Mouse (Mus musculus) CD8-positive naive resting alpha-beta T cell, adult 2 months (primary cell): ENCODE data around the gene Man1c1.

ENCODE experiments used
- DNase-seq, 2 experiments: peaks; one replicate each; pipeline ENCODE4 v3.0.0; 2022; ENCODE audit warnings: low read depth in 2 of 2, low spot score in 2 of 2

The Man1c1 gene

DNA sequence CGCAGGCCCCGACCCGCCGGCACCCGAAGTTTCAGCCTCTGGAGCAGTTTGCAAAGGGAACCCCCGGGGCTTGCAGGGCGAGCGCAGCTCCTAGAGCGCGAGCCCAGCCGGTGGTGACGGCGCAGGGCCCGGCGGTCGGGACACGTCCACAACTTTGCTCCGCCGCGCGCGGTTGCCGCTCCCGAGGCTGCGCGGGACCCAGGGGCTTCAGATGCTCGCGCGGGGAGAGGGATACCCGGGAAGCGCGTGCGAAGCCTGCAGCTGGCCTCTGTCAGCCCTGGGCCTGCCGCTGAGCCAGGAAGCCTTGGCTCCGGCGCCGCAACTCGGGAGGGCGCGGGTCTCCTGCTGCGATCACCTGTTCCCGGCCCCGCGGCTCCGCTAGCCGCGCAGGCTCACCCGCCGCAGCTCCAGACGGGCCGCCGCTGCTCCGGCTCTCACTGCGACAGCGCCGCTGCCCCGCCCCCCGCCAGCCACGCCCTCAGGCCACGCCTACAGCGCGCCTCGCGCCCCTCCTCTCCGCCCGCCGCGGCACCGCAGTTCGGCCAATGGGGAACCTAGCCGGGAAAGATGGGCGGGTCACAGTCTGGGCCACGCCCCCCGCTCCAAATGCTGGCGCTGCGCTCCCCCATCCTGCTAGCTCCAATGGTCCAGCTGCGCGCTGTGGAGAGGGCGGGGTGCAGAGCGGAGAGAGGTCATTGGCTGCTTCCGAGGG, at the start of gene Man1c1:
Gene Man1c1, minus strand, starts transcription at position 456 of the 712 bp plus-strand sequence.
- DNase-seq = peak; percentile 92 to 95

GRCm38 (mm10) chr4:134753516-134754261, 49.6 kb upstream of the Man1c1 start:
- DNase-seq = no peak

GRCm38 (mm10) chr4:134752911-134753426, 48.9 kb upstream of the Man1c1 start:
- no peak for DNase-seq

GRCm38 (mm10) chr4:134751682-134752380, 47.7 kb upstream of the Man1c1 start:
- no peak for DNase-seq

- DNase-seq = no peak
These were observed 46.7 kb upstream of the Man1c1 start for GRCm38 (mm10) chr4:134750825-134751224.

- peak; percentile 91 to 96 for DNase-seq
These were observed 46.2 kb upstream of the Man1c1 start for GRCm38 (mm10) chr4:134750263-134750662.

GRCm38 (mm10) chr4:134749301-134750030, 45.4 kb upstream of the Man1c1 start:
- peak in 1 of 2 experiments; percentile 36 for DNase-seq

- no peak for DNase-seq
These were observed 42.0 kb upstream of the Man1c1 start for GRCm38 (mm10) chr4:134745900-134746661.

DNA sequence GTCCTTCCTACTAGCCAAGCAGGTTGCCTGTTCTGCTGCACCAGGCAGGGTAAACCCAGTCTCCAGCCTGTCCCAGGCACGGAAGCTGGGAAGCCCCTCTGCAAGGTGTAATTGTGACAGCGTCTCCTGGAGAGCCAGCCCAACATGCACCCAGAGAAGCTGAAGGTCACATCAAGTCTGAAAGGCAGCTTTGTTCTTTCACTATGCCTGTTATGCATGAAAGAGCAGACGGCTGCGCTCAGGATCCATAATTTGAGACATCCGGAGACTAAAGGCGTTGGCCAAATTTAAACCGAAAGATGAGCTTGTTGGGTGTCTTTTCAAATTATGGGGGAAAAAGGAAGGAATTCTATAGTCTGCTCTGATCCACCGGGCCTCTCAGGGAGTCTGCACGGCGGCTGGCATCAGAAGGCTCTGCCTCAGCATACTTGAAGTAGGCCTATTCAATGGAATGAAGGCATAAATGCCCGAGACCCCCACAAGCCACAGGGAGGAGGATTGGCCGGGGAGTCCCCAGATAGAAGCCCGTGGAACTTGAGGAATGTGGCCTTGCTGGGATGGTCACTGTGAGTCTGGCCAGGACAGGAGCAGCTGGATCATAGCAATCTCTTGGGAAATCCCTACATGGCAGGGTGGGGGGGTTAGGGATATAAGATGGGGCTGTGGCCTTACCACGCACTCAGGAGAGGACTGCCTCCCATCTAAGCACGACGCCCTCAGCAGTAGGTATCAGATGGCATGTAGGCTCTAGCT, 40.0 kb upstream of the Man1c1 start:
- DNase-seq = no peak

- DNase-seq = no peak
These were observed 37.9 kb upstream of the Man1c1 start for GRCm38 (mm10) chr4:134741949-134742348.

DNA sequence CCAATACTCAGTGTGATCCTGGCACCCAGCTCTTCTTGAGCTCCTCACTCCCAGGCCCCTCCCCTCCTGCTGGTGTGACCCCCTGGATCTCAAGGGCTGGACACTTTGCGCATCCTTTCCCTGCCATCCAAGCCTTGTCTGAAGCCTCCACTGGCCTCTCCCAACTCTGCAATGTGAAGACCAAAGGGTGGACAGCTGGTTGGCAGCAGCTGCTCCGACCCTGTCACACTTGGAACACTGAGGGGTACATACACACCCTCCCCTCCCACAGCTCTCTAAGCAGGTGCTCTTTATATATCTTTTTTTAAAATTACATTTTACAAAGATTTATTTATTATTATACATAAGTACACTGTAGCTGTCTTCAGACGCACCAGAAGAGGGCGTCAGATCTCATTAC, 36.1 kb upstream of the Man1c1 start:
- DNase-seq = no peak

DNA sequence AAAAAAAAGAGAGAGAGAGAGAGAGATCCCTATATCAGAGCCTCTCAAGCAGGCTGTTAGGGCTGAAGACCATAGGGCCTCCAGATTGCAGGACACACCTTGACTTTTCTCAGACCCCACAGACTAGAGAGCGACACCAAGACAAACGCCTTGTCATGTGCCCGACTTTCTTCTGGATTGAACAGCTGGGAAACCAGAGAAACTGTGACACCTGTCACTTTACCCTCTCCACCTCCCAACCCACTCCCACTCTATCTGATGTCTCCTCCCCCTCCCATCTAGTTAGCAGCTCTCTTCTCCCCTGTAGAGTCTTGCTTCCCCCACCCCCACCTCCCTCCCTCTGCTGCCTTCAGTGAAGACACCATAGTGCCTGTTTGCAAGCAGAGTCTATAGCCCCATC, 35.4 kb upstream of the Man1c1 start:
- no peak for DNase-seq

GRCm38 (mm10) chr4:134737365-134737910, 33.3 kb upstream of the Man1c1 start:
- no peak for DNase-seq

GRCm38 (mm10) chr4:134736147-134736546, 32.1 kb upstream of the Man1c1 start:
- no peak for DNase-seq

- DNase-seq = peak; percentile 80 to 81
These were observed 30.6 kb upstream of the Man1c1 start for GRCm38 (mm10) chr4:134734629-134735081.

DNA sequence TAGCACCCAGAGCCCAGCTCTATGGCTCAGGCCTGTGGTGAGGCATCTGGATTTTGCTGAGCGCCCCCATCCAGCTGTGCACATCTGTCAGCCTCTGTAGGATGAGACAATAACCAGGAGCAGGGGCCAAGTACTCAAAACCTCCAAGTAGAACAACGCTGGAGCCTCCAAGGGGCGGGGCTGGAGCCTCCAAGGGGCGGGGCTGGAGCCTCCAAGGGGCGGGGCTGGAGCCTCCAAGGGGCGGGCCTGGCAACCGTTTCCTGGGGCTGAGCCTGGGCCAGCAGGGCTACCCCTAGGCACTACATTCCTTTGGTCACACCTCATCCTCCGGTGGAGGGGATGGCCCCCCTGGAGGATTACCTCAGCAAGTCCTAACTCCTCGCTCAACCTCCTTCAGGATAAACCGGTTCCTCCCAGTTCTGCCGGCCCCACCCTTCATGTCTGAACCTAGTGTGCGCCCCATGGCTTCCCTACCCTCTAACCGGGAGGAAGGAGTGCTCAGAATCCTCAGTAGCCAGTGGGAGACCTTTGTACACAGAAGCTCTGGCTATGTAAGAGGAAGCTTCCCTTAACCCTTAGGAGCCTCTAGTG, 30.0 kb upstream of the Man1c1 start:
- peak; percentile 64 to 65 for DNase-seq

DNA sequence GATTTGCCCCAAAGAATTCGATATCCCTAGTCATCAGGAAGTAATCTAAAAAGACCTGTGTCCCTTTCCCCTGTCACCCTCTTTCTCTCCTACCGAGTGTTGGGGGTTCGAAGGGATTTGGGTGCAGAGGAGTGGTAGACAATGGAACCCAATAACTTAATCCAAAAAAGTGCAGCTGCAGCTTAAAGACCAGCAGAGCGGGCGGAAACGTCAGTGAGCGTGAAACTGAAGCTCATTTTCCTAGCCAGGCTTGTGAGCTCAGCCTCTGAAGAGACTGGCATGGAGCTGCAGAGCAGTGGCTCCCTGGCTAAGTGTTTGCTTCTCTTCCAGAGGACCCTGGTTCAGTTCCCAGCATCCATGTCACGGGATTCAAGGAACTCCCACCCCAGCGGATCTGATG, 29.3 kb upstream of the Man1c1 start:
- no peak for DNase-seq

DNA sequence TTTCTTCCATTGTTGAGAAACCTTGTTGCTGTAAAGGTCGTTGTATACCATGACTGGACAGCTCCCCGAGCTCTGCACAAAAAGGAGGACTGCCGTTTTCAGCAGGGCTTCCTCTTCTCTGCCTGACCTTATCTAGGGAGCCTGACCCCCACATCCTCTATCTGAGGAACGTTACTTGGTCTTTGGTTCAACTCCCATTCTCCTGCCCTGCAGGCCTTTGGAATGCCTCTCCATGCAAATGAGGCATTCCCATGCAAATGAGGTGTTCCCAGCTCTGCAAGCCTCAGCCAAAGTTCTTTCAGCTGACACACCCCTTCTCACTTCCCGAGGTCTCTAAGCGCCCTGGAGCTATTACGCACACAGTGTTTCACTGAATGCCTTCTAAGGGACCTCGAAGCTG, 26.0 kb upstream of the Man1c1 start:
- no peak for DNase-seq
